Mouse (Mus musculus): Measurements from ENCODE around the gene Fcho1.
A peak's percentile ranks its signal among the peaks of the same experiment; 100 is the strongest.

The Fcho1 gene

DNA sequence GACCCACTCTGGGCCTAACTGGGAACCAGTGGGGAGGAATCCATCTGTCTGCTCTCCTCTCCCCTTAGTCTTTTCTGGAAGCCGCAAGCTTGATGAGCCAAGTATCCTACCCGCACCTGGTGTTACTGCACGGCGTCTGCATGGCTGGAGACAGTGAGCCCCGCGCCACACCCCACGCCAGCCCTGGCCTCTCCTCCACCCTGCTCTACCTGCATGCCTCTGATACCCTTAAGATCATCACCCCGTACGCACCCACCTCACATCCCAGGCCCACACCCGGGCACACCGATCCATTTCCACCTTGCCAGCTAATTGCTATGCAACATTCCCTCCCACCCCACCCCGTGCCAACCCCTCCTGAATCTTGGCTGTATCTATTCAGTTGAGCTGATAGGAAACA is 42.7 kb downstream of the Fcho1 start:
- no peak for DNase-seq (ENCODE audit: low read depth, low spot score)

DNA sequence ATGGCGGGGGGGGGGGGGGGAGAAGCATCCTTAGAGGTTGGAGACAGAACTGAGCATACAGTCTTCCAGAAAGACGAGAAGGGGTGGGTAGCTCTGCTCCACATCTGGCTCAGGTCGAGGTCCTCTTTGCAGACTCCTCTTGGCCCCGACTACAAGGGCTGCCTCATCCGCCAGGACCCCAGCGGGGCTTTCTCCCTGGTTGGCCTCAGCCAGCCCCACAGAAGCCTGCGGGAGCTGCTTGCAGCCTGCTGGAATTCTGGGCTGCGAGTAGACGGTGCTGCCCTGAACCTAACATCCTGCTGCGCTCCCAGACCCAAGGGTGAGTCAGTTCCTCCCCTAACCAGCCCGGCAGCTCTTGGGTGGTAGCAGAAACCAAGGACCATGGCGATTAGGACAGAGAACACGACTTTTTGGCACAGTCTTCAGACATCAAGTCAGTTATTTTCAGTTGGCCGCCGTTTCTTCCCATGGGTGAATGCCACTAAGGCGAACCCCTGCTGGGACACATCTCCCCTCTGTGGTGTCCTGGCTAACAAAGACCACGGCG is 44.1 kb downstream of the Fcho1 start:
- DNase-seq (ENCODE audit: low read depth, low spot score): no peak

DNA sequence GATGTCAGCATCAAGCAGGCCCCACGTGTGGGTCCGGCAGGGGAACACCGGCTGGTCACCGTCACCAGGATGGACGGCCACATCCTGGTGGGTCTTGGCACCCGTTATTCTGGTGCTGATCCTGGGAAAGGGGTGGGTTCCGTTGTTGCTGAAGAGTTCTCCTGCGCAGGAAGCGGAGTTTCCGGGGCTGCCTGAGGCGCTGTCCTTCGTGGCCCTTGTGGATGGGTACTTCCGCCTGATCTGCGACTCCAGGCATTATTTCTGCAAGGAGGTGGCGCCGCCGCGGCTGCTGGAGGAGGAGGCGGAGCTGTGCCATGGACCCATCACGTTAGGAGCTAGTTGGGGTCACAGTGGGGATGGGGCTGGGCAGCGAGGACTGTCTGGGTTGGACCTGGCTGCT is 45.0 kb downstream of the Fcho1 start:
- DNase-seq (ENCODE audit: low read depth, low spot score): no peak

DNA sequence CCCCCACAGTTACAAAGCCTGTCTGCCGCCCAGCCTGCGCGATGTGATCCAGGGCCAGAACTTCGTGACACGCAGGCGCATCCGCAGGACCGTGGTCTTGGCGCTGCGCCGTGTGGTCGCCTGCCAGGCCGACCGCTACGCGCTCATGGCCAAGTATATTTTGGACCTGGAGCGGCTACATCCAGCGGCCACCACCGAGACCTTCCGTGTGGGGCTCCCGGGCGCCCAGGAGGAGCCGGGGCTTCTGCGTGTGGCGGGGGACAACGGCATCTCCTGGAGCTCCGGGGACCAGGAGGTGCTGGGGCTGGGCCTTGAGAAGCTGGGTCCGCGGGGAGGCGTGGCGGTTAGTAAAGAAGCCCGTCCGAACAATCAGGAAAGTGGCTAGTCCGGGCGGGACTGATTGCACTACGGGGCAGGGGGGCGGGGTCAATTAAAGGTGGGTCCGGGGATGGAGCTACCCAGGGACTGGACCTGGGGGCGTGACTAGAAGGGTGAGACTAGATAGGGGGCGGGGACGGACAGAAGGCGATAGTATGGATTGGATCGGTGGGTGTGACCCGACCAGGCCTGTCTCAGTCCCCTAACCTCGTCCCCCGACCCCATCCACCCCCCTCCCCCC is 45.9 kb downstream of the Fcho1 start:
- no peak for DNase-seq (ENCODE audit: low read depth, low spot score)

DNA sequence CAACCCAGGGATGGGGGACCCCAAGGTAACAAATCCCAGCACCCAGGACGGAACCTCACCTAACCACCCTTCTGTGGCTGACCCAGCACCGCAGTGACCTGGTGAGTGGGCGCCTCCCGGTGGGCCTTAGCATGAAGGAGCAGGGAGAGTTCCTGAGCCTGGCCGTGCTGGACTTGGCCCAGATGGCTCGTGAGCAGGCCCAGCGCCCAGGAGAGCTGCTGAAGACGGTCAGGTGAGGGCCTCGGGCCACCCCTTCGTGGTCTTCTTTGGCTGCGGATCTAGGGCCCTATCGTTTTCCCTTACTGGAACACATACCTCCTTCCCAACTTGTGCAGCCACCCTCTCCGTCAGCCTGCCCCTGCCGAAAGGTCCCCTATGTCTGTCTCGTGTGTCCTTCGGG is 46.4 kb downstream of the Fcho1 start:
- DNase-seq (ENCODE audit: low read depth, low spot score): no peak

DNA sequence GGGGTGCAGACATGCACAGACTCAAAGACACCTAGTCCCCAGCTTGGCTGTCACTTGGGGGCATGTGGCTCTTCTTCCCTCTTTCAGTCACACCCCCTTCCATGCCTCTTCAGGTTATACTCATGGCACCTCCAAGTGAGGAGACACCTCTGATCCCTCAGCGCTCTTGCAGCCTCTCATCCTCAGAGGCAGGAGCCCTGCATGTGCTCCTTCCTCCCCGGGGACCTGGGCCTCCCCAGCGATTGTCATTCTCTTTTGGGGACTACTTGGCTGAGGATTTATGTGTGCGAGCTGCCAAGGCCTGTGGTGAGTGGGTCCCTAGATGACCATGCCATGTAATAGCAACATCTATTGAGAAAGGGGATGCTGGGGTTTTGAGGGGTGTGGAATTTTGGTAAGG is 47.3 kb downstream of the Fcho1 start:
- no peak for DNase-seq (ENCODE audit: low read depth, low spot score)

DNA sequence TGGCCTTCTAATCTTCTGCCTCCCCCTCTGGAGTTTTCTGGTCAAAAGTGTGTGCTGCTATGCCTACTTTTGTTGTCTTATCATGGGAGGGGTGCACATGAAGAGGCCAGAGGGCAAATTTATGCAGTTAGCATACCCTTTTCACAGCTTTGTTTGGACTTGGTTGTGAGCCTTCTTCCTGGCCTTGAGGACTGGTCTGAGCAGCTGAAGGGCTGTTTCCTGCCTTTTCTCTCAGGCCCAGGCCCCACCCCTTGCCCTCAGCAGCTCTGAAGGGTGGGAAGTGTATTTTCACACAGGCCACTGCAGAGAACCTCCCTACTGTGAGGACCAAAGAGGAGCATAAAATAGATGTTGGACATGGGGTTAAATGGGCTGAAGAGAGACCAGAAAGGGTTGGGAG is 48.0 kb downstream of the Fcho1 start:
- DNase-seq (ENCODE audit: low read depth, low spot score): no peak

DNA sequence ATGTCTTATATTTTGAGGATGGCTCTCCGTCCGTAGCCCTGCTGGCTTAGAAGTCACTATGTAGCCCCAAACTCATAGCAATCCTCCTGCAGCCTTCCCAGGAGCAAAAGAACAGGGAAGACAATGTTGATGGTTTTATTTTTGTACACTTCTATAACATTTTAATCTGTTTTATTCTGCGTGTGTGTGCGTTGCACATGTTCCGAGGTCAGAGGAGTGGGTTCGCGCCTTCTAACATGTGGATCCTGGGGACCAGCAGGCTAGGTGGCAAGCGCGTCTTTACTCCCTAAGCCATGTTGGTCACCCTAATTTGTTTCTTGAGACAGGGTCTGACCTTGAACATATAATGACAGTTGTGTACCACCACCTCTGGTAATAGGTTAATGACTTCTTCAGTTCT is 48.7 kb downstream of the Fcho1 start:
- DNase-seq (ENCODE audit: low read depth, low spot score): no peak

DNA sequence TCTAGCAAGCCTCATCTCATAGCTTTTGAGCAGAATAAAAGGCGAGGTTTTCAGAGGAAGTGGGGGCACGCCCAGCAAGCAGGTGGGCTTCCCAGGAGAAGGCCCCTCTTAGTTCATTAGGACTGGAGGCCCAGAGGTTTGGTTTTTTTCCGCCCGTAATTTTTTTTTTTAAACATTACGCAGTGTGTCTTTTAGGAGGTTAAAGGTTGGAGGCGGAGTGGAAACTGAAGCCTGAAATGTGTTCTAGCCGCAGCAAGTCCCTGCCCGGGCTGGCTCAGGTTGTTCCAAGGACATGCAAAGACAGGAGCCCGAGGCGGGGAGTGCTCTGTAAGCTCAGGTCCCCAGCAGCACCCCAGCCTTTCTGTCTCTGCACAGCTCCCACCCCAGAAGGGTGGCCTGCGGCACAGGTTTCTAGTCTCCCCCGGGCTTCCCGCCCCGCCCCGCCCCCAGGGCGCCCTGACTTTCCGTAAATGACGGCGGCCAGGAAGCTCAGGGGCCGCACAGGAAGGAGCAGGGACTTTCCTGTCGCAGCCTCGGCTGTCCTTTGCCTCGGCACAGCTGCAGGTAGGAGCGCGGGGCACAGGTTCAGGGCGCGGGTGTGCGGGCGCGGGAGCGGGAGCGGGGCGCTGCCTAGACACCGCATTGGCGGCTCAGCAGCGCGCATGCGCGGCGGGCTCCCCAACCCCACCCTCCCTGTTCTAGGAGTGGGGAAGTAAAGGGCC is 49.3 kb downstream of the Fcho1 start, which contains the start of gene Jak3:
TSS of gene Jak3 (plus strand) at position 277 of the 722 bp plus-strand sequence.
- DNase-seq (ENCODE audit: low read depth, low spot score): no peak

DNA sequence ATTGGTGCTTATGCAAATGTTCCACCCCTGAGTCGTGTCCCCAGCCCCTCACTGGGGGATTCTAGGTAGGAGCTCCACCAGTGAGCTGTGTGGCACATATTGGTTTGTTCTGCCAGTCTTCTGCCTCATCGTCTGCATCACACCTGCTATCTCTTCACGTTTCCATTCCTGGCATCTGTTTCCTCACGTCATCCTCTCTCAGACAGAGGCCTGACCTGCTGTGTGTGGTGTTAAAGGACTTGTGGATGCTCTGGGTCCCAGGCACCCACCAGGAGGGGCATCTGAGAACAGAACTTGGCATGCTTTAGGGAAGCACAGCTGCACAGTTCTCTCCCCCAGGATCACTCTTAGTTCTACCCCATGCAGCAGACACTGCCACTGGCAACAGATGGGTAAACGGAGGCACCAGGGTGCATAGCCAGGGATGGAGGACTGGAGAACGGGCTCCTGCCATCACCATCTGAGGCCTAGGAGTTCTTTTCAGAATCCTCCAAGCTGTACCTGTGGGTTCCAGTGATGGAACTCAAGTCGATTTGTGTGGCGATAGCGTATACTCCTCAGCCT is 50.0 kb downstream of the Fcho1 start:
- no peak for DNase-seq (ENCODE audit: low read depth, low spot score)

DNA sequence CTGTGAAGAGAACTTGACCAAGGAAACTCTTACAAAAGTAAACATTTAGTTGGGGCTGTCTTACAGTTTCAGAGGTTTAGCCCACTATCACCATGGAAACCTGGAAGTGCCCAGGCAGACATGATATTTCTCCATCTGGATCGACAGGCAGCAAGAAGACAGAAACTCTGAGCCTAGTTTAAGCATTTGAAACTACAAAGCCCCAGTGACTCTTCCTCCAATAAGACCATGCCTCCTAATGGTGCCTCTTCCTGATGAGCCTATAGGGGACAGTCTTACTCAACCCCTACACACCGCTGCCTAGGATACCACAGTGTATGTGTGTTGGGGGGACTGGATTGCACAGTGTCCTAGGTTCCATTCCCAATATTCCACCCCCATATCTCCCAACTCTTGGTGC is 51.4 kb downstream of the Fcho1 start:
- DNase-seq (ENCODE audit: low read depth, low spot score): no peak

DNA sequence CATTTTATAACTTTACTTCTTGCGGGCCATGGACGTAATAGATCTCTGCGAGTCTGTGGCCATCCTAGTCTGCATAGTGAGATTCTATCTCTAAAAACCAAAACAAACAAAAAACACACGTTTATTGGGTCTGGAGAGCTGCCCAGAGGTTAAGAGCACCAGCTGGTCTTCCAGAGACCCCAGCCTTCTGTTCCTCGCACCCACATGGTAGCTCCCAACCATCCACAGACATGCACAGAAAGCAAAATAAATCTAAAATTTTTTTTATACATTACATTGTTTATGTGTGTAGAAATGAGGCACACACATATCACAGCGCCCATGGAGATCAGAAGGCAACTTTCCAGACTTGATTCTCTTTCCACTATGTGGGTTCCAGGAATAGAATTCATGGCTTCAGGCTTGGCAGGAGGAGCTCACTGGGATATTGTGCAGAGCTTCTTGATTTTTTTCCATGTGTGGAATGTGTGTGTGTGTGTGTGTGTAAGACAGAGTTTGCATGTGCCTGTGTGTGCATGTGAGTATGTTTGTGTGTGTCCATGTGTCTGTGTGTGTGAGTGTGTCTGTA is 53.3 kb downstream of the Fcho1 start:
- no peak for DNase-seq (ENCODE audit: low read depth, low spot score)

DNA sequence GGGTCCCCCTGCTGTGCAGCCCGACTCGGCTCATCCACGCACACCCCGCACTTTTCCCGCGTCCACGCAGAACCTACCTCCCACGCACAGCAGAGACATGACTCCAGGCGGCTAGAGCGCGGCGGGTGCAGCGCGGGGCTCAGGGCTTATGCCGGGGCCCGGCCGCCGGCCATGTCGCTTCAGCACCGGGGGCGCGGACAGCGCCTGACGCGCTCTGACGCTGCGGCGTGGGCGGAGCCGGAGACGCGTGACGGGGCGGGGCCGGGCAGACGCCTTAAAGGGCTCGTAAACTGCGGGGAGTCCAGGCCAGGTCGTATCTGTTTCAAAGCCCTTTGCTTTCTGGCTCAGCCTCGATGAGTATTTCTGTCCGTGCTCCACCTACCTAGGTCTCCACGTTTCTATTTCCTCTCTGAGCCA is 54.0 kb downstream of the Fcho1 start, which contains the start of gene Unc13a:
TSS of gene Unc13a (minus strand) at position 209 of the 417 bp plus-strand sequence.
- DNase-seq (ENCODE audit: low read depth, low spot score): peak; percentile 76

DNA sequence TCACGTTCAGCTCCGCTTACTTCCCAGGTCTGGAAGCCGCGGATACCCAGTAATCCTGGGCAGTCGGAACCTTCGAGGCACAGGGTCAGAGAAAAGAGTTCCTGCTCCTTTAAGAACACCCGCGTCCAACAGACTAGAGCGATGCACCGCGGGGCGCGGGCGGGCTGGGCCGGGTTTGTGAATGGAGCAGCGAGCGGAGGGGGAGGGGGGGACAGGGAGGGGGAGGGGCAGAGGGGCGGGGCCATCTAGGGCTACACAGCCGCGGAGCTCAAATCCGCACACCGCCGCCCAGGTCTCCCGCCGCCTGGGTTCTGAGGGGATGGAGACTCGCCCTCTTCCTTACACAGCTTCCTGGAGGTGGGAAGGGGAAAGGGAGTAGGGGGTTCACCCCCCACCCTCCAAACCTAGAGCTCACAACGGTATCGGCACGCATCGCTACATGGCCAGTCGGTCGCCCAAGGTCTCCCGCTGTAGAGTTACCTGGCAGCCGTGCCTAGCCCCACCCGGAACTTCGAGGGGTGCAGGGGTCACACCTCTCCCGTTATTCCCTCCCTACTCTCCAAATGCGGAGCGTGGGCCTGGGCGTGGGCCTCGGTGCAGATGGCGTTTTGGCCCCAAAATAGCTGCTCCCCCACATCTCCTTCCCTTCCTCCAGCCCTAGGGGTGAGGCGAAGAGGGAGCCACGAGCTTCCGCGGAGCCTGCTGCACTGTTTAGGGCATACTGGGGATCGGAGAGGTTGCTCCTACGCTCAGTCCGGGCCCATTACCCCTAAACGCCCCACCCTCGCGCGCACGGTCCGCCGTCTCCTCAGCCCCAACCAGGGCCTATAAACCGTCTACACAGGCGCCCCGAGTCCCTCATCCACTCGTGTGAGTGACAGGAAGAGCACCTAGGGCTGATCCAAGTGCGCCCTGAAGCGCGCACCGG is 54.6 kb downstream of the Fcho1 start:
- peak; percentile 87 for DNase-seq (ENCODE audit: low read depth, low spot score)

DNA sequence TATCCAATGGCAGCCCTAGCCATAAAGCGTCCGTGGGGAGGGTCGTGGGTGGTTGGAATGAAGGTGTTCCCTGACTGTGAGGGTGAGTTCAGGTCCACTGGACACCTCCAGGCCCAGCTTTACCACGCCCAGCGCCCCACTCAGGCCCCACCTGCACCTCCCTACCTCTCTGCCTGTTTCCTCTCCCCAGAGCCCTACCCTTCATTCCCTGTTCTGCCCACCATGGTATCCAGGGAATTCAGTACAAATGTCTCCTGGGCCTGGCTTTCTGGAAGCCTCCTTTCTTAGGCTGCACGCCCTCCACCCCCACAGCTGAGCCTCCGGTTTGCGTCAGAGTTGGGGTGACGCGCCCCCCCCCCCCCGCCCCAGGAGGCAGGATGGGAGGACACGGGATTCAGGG is 55.3 kb downstream of the Fcho1 start:
- DNase-seq (ENCODE audit: low read depth, low spot score): no peak

DNA sequence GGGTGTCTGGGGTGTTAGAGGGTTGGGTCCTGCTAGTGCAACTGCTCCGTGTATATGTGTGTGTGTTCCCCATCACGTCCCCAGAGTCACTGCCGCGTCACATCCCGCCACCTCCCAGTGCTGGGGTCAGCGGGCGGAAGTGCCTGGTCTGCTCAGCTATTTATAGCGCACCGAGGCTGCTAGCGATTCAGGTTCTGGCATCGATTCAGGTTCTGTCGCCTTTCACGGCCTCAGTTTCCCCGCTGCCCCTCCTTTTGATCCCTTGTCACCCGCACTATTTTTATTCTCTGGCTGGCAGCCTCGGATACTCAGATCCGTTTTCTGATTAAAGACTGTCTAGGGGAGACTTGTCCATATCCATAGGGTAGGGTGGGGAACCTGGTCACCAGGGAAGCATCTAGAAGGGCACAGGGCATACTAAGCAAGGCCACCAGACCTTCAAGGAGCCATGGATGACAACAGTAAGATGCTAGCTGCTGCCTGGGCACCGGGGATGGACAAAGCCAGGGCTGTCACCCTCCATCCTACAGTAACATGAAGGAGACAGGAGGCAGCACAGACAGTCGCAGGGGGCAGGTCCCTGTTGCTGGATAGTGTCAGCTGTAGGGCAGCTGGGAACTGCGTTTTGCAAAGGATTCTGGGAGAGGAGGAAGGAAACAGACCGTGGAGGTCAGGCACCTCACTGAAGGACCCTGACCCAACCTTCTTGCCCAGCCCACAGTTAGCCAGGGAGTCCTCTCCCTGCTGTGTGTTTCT is 57.1 kb downstream of the Fcho1 start:
- DNase-seq (ENCODE audit: low read depth, low spot score): no peak

DNA sequence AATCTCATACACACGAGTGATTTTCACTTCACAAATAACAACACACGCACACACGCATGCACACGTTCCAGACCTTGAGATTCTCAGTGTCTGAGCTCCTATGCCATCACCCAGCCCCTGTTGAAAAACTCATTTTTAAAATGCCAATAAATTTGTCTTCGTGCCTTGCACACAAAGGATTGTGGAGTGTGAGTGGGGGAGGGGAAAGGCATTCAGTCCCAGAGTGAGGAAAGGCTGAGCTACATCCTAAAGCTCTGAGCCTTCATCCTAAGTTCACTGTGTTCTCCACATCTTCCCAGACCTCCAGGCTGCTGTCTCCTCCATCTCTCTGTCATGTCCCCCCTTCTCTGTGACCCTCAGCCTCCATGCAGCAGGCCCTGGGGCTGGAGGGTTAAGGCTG is 58.3 kb downstream of the Fcho1 start:
- no peak for DNase-seq (ENCODE audit: low read depth, low spot score)

DNA sequence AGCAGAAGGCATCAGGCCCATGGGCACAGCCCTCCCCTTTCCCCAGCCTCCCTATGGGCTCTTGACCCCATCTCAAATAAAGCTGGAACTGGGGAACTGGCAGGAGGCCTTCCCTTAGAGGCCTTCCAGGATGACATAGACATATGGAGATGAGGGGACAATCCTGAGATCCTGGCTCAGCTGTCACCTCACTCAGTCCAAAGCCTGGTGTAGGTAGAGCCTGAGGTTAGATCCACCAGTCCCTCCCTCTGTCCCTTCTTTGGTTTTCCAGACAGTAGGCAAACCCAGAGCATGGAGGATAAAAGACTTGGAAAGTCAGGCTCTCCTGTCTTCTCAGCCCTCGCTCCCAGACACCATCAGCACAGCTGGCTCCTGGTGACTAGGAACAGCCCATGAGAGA is 58.7 kb downstream of the Fcho1 start:
- no peak for DNase-seq (ENCODE audit: low read depth, low spot score)

DNA sequence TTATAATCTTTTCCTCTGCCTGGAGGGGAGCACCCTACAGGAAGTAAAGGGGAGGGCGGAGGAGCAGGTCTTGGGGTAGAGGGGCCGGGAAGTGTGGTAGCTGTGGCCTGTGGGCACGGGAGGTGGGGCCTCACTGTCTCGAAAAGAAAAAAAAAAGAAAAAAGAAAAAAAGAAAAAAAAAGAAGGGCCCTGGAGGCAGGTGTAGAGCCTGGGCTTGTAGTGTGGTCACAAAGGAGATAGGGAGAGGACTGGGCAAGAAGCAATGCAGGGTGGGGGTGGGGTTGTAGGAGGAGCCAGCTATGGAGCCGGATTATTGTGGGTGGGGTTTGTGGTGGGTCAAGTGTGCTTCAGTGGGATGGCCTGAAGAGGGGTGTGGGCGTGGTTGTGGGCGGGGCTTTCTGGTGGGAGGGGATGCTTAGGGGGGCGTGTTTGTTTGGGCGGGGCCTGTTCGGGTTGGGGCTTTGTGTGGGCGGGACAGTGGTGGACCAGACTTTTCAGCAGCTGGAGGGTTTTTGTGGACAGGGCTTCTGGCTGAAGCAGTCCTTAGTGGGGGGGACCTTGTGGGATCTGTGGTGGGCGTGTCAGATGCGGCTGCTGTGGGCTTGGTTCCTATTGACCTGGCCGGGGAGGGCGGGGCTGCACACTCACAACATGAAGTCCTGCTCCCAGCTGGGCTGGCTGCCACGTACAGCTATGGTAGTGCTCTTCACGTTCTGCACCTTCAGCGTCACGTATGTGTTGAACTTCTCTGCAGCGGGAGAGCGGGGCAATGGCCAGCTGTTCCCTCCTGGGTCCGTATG is 60.0 kb downstream of the Fcho1 start:
- peak; percentile 86 for DNase-seq (ENCODE audit: low read depth, low spot score)

Data from WW6 (cell line).